Mouse (Mus musculus) common myeloid progenitor, adult 5-6 weeks (primary cell): ENCODE measurements around the gene Pex11b. TPM values are rescaled to one million over a fixed set of nuclear protein-coding genes. Genes with fewer than 3 reads are reported as not detected.
A peak's percentile ranks its signal among the peaks of the same experiment; 100 is the strongest.
"Not testable (repeated sequence)": the region's sequence is repeated elsewhere in the genome, so short reads cannot be mapped to it uniquely, and the experiment has no call there.

Experiments used
- ATAC-seq: replicated peaks from 2 replicates; pipeline ENCODE4 v1.8.0; 2016; ENCODE audit warnings: low read depth, mild to moderate bottlenecking, moderate TSS enrichment, inconsistent platforms; ENCODE audit not compliant: poor library complexity, severe bottlenecking
- total RNA-seq: library from RNA; stranded (forward); fragments of 200-1000, 187-1606 nt; gene quantifications from 2 replicates; pipeline ENCODE4 v1.2.3, GENCODE M21; 2017

The Pex11b gene
- total RNA-seq, result 20.1 and 22.3 TPM in 2 replicates

DNA sequence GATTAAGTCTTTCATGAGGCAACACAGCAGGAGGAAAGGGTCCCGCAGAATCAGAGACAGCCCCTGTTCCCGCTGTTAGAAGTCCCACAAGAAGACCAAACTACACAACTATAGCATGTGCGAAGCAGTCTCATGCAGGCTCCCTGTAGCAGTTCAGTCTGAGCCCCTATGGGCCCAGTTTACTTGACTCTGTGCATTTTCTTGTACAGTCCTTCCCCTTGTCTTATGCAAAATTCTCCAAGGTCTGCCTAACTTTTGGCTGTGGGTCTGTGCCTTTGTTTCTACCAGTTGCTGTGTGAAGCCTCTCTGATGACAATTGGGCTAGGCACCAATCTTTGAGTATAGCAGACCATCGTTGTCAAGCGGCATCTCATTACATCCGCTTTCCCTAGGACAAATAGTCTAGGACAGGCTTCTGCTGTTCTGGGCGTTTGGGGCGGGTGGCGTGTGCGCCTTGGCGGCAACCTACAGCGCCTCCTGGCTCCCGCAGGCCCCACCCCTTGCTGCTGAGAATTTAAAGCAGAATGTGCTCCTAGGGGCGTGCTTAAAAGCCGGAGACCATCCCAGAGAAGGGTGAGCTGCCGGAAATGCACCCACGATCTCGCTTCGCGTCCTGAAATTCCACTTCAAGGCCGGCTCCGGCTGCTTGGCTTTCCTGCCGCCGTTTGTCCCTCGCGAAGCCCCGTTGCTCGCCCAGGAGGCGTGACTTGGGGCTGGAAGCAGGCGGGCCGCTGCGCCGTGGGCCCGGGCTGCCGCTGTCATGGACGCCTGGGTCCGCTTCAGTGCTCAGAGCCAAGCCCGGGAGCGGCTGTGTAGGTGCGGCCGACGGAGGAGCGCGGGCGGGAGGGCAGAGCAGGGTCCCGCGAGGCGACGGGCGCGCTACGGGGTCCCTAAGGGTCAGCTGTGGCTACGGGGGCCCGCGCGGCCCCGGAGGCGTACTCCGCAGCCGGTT is at the start of gene Pex11b, which contains the start of gene Gm42957:
TSS of gene Pex11b (plus strand) at position 449 of the 952 bp plus-strand sequence.
TSS of gene Gm42957 (plus strand) at position 547 of the 952 bp plus-strand sequence.
- peak; percentile 91 for ATAC-seq

DNA sequence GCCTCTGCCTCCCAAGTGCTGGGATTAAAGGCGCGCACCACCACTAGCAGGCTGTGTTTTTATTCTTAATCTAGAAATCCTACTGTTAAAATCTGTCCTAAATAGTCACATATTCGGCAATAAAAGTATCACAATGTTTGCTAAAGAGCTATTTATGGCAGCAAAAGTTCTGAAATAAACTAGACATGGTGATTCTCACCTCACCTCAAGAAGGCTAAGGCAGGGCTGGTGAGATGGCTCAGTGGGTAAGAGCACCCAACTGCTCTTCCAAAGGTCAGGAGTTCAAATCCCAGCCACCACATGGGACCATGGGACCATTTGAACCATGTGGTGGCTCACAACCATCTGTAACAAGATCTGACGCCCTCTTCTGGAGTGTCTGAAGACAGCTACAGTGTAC is 44.5 kb upstream of the Pex11b start:
- no peak for ATAC-seq

DNA sequence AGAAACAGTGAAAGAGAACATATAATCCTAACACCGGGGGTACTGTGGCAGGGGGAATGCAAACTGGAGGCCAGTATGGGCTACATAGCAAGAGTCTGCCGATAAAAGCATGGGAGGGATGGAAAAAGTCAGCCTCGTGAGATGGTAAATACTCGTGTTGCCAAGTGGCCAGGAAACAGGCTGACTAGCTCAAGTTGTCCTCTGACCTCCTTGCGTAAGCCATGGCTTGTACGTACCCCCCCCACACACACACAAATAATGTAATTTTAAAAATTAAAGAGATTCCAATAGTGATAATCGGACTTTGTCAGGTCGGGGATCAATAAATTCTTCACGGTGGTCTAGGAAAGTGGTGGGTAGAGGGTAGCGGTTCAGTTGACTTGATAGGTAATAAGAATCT is 41.8 kb upstream of the Pex11b start:
- no peak for ATAC-seq

DNA sequence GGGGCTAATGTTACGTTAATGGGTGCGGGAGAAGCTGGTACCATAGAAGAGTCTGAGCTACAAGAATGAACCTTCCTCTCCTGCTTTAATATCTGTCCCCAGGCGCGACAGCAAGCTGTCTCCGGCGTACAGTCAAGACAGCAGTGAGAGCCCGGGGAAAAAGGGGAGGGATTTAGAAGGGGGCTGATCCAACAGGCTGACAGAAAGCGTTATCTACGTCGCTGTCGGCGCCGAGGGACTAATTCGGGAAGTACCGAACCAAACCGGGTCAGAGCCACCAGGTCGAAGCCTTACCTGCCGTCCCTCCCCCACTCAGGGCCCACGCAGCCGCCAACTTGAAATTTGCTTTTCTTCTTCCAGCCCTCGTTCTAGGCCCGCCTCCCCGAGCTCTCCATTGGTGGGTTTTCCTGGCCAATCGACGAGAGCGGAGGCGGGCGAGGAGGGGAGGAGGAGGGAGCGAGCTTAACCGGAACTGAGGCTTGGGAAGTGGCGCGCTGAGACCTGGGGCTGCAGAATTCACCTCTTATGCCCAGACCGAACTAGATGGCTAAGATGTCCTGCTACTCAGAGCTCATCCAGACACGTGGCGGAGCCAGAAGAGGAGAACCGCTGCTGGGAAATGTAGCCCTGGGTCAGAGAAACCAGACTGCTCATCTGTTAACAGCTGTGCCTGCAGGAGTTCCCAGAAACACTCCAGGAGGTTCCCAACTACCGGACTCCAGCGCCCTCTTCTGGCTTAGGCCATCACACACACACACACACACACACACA is 41.2 kb upstream of the Pex11b start, which contains the start of gene Polr3gl:
TSS of gene Polr3gl (minus strand) at position 392 of the 771 bp plus-strand sequence.
- peak; percentile 93 for ATAC-seq

DNA sequence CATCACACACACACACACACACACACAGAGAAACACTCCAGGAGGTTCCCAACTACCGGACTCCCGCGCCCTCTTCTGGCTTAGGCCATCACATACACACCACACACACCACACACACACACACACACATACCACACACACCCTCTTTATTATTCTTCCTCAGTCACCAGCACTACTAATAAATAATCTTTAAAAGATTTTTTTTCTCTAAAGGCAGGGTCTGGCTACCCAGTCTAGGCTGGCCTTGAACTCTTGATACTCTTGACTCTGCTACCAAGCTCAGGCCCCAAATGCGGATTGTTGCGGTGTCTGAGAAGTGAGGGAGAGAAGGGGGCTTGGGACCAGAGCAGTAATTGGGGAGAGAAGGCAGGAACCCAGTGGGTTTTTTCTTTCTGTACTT is 40.3 kb upstream of the Pex11b start:
- ATAC-seq, result no peak

DNA sequence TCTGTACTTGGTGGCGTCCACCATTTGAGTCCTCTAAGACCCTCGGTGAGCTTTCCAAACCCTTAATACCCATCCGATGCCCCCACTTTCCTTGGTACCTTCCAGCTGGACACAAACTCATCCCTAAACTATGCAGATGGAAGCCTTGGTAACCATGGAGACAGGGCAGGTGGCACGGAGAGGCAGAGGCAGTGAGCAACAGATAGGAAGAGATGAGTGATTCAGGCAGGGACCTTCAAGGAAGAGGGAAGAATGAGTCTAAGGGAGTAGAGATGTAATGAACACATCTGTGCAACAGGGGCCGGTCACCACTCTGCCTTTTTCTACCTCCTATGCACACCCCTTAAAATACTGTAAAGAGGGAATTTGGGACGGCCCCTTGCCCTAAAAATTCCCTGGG is 39.5 kb upstream of the Pex11b start:
- no peak for ATAC-seq

DNA sequence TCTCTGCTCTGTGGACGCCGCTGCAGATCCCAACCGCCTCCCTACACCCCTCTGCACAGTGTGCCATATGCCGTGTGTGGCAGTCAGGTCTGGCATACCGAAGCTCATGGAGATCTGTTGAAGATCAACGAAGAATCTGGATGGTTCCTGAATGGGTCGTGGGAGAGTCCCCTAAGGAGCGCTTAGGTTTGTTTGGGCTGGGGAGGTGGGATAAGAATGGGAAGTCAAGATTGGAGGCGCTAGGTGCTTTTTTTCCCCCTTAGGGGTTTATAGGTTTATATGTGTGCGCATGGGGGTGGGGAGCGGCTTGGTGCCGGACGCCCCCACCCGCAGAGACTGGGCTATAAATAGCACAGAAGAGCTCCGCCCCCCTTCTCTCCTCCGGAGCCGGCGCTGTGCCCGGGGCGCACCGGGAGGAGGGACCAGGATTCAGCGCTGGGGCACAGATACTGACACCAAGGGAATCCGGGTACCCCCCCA is 38.9 kb upstream of the Pex11b start, which contains the start of gene Ankrd34a:
TSS of gene Ankrd34a (plus strand) at position 409 of the 480 bp plus-strand sequence.
- no peak for ATAC-seq

DNA sequence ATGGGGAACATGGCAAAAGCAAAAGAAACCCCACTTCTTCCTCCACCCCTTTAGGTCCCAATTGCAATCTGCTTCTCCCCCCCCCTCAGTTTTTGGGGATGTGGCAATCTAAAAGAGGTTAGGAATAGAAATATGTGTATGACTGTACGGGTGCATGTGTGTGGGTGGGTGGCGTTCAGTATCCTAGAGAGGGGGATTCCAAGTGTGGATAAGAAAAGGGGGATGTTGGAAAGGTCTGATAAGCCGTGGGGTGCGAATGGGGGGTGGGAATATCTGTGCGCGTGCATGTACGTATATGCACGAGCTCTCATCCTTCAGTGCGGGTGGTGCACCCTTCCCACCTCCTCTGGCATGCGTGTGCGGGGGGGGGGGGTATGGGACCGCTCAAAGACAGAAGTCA is 38.3 kb upstream of the Pex11b start:
- no peak for ATAC-seq

DNA sequence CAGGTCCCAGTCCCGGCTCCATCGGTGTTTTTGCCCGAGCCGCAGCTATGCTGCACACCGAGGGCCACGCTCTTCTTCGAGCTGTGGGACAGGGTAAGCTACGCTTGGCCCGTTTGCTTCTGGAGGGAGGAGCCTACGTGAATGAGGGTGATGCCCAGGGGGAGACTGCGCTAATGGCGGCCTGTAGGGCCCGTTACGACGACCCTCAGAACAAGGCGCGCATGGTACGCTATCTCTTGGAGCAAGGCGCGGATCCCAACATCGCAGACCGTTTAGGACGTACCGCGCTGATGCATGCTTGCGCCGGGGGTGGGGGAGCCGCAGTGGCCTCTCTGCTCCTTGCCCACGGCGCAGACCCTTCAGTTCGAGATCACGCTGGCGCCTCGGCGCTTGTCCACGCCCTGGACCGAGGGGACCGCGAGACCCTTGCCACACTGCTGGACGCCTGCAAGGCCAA is 37.7 kb upstream of the Pex11b start:
- no peak for ATAC-seq

DNA sequence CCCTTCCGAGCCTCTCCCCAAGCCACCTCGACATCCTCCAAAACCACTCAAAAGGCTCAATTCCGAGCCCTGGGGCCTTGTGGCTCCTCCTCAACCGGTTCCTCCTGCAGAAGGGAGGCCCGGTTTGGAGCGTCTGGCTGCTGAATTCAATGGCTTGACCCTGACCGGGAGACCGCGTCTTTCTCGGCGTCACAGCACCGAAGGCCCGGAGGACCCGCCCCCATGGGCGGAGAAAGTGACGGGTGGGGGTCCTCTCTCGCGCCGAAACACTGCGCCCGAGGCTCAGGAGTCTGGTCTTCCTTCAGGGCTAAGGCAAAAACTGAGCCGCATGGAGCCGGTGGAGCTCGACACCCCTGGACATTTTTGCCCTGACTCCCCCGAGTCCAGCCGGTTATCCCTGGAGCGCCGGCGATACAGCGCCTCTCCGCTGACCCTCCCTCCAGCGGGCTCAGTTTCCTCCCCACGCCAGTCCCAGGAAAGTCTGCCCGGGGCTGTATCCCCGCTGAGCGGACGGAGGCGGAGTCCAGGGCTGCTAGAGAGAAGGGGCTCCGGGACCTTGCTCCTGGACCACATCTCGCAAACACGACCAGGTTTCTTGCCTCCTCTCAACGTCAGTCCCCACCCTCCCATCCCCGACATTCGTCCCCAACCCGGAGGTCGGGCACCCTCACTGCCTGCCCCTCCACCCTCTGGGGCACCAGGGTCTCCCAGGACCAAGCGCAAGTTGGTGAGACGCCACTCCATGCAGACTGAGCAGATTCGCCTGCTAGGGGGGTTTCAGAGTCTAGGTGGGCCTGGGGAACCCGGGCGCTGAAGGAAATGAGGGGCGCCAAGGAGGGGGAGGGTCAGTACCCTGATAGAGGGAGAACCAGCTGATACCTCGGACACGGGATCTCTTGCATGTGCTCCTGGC is 36.8 kb upstream of the Pex11b start:
- no peak for ATAC-seq

DNA sequence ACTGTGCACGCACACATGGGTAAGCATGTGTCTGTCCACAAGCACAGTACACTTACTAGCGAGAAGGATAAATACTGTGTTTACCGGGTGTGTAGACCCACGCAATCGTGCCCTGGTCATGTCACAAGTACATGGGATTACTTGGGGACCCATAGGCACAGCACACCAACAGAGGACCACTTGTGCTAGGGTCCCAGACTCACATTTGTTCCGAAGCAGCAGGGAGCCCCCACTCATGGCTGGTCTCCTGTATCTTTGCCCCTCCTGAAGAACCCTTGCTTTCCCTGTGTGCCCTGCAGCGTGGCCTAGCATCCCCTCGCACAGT is 36.1 kb upstream of the Pex11b start:
- no peak for ATAC-seq

DNA sequence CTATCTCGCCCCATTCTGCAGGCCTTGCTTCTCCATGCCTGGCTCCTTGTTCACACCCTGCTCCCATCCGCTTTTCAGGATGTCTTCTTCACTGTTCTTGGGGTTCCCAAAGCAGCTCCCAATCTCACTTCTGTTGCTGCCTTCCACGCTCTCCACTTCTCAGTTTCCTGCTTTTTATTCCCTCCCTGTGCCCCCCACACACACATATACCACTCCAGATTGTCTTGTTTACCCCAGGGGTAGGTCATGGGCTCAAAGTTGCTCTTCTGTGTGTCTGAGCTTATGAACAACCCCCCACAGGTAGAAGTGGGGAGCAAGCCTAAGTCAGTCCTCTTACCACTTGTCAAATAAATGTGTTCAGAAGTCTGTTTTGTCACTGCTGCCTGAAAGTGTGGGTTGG is 35.8 kb upstream of the Pex11b start:
- ATAC-seq, result no peak

DNA sequence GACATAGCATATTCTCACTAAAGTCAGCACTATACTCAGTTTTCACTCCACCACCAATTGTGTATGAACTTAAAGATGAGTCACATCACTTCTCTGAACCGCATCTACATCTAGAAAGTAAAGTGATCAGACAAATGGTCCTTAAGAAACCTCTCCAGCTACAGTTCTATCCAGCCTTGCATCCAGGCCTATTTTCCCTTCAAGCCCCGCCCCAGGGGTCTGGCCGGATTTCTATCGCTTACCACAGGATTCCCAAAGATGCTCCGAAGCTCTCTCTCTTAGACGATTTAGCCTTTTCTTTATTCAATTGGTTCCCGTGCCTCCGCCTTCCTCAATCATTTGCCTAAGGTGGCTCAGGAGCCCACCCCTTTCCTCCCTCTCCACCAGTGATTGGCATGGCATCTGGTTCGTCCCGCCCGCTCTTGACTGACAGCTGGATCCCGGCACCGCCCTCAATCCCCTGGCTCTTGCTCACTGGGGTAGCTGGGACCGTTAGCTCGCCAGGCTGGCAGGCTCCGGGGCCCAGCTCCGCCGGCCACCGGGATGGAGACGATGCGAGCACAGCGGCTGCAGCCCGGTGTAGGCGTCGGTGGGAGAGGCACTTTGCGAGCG is 34.4 kb upstream of the Pex11b start, which contains the start of gene Lix1l:
TSS of gene Lix1l (plus strand) at position 511 of the 612 bp plus-strand sequence.
- peak; percentile 95 for ATAC-seq

DNA sequence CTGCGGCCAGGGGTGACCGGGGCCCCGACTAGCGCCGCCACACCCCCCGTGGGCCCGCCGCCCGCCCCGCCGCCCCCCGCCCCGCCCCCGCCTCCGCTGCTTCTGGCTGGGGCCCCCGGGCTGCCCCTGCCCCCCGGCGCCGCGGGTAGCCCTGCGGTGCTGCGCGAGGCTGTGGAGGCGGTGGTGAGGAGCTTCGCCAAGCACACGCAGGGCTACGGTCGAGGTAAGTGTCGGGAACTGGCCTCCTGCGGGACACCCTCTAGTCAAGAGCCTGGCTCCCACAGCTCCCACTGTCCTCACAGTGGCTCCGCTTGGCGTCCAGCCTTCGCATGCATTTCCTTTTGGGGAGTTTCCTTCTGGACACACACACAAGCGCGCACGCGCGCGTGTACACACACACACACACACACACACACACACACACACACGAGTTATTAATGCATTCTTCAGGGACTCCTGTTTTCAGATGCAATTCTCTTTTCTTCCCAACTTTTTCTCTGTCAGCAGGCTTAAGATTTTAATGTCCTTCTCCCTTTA is 33.9 kb upstream of the Pex11b start:
- ATAC-seq, result no peak

DNA sequence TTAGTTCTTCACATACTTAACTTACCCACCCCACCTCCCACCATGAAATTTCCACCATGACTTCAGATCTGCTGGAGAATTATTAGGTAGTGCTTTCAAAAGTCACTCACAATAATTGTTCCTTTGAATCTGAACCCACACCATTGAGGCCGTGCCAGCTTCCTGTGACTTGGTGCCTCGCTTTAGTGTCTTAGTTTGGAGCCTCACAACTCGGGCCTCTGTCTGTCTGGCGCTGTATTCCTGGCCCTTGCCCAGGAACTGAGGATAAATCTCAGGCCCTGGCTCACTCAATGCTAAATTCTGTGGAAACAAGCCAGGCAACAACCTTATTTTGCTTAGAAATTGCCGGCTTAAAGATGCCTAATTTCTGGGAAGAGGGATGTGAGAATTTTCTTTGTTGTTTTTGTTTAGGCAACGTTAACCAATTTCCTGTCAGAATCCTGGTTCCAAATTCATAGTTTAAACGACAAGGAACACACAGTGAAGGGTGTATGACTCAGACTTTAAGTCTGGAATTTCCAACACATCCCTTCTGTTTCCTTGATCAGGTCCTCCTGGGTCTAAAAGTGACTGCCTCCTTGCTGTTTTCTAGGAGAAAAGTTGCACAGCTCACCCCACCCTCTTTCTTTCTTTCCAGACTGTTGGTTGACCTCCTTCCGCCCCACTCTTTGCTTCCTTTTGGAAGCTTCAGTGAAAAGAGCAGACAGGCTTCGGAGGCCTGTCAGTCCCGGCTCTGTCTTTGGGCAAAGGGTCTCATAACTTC is 33.1 kb upstream of the Pex11b start:
- no peak for ATAC-seq

DNA sequence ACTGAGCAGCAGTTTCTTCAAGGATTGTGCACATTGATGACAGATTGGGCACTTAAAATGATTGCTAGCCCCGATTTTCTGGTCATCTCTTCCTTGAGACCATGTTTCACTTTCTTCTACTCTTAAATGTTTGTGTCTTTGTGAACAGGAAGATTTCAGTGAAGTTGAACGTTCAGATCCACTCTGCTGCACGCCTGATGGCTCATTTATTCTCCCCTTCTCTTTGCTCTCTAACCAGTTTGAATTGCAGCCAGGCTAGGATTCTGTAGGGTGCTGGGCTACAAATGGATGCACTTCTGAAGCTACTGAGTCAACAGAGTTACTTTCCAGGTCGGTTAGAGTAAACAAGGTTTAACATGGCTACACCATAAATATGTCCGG is 32.5 kb upstream of the Pex11b start:
- ATAC-seq, result no peak

DNA sequence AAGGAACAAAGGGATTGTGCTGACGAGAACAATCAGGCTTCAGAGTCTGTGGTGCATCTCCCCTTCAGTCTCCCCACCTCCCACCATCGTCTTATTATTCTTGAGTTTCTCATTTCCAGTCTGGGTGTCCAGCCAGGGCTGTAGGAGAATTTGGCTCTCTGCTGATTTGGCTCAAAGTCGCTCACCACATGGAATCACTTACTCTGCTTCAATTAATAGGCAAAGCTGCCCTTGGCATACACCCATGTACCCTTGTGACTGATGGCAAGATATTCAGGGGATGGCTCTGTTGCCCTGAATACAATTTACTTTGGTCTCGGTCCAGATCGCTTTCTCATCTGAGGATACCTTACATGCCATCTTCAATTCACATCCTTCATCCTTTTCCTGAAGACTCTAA is 31.9 kb upstream of the Pex11b start:
- no peak for ATAC-seq

DNA sequence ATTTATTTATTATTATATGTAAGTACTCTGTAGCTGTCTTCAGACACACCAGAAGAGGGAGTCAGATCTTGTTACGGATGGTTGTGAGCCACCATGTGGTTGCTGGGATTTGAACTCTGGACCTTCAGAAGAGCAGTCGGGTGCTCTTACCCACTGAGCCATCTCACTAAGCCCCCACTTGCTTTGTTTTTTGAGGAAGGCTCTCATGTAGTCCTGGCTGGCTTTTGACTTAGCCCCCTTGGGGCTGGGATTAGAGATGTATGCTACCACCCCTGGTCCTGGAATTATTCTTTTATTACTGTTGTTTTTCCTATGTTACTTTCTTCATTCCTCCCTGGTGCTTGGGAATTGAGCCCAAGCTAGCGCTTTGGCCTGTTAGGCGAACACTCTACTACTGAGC is 29.2 kb upstream of the Pex11b start:
- not testable (repeated sequence) for ATAC-seq
